Mouse (Mus musculus) embryo, embryonic 10 days (tissue): ENCODE results near the gene Ucma.
A peak's percentile ranks its signal among the peaks of the same experiment; 100 is the strongest.
"Not testable (repeated sequence)": the region's sequence is repeated elsewhere in the genome, so short reads cannot be mapped to it uniquely, and the experiment has no call there.

Experiments
- DNase-seq: peaks from one replicate; pipeline ENCODE4 v3.0.0-alpha.2; 2015; ENCODE audit warnings: low spot score

Ucma gene

DNA sequence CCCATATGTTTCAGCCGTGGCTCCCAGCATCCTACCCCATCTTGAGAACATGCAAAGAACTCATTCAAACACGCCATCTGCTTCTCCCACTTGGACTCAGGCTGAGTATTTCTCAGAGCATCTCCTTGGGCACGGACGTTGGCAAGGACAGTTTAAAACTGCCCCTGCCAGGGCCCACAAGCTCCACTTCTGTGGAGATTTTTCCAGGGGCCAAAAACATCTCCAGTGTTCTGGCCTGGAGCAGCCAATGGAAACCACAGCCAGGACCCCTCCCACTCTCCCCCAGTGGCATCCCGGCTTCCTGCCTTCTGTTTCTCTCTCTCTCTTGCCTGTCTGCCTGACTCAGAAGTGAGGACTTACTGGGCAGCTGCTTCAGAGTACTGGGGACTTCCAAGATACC, at the start of gene Ucma:
Gene Ucma, plus strand, starts transcription at position 316 of the 400 bp plus-strand sequence.
- DNase-seq: no peak

DNA sequence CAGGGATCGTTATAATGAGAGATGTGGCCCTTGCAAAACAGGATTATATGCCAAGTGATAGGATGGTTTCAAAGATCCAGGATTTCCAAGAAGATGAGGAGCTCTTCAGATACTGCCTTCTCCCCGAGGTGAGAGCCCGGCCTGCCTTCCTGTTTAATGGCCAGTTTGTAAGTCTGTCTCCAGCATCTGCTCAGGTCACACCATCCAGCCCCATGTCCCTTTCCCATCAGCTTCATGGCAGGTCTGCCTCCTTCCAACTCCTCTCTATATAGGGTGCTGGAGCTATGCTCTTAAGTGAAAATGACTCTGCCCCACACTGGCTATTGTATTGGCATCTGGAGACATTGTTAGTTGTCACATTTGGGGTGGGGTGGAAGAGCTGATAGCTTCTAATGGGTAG, 48.5 kb upstream of the Ucma start:
- no peak for DNase-seq

GRCm38 (mm10) chr2:4929230-4929629, 46.7 kb upstream of the Ucma start:
- DNase-seq: no peak

GRCm38 (mm10) chr2:4934516-4934915, 41.4 kb upstream of the Ucma start:
- no peak for DNase-seq

- no peak for DNase-seq
Observed at GRCm38 (mm10) chr2:4937931-4938330, 38.0 kb upstream of the Ucma start.

DNA sequence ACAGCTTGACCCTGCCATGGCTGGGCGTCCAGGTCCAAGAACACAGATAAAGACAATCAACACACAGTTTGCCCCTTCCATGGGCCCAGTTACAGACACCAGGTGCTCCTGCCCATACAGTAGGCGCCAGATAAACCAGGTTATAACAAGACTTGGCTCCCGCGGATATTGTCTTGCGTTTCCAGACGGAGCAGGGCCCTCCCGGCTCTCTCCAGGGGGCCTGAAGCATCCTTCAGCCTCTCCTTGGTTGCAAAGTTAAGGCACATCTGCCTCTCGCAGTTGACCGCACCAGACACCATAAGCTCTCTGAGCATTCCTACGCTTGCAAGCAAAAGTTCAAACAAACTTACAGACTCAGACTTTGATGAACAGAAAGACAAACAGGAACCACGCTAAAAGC, 35.1 kb upstream of the Ucma start:
- no peak for DNase-seq

DNA sequence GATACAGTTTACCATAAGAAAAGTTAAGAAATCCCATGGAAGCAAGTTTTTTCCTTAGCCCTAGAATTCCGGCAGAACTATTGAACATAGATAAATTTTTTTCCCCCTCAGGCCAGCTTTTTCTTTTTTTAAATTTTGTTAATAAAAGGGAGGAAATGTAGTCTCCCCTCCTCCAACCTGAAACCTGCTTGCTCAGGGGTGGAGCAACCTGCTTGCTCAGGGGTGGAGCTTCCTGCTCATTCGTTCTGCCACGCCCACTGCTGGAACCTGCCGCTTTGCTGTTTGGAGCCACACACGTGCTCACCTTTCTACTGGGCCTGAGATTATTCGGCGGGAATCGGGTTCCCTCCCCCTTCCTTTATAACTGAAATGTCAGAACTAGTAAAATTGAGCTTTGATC, 26.2 kb upstream of the Ucma start:
- not testable (repeated sequence) for DNase-seq

GRCm38 (mm10) chr2:4950986-4951385, 24.9 kb upstream of the Ucma start:
- DNase-seq: no peak

DNA sequence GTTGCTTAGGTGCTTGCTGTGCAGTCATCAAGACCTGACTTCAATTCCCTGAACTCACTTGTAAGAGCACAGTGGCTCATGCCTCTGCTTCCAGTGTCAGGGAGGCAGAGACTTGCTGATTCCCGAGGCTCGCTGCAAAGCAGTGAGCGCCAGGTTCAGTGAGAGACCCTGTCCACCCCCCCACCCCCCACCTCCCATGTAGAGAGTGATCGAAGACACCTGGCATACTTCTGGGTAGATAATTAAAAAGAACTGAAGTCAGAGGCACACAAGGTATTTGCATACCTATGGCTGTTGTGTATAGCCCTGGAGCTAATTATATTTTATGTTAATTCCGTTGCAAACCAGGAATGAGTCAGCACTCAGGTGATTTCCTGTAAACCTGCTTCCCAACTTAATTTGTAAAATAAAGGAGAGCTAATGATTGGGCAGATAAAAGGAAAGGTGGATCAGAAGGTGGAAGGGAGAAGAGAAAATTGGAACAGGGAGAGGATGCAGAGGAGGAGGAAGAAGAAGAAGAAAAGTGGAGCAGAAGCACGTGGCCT, 21.6 kb upstream of the Ucma start:
- no peak for DNase-seq

DNA sequence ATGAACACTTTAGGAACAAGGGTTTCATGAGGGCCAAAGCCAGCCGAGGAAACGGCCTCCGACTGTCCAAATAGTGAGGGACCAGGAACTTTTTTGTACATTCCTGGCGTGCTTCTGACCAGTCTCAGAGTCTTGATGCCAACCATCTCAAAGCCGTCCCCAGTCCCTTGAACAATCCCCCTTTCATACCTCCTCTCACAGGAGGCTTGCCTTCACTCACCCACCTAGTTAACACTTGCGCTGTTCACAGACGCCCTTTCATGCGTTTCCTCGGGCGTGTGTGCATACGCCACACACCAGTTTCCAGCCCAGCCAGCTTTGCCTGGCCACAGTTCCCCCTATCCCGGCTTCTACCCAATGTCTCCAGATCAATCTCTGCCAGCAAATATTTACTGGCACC, 17.9 kb upstream of the Ucma start:
- DNase-seq: no peak

DNA sequence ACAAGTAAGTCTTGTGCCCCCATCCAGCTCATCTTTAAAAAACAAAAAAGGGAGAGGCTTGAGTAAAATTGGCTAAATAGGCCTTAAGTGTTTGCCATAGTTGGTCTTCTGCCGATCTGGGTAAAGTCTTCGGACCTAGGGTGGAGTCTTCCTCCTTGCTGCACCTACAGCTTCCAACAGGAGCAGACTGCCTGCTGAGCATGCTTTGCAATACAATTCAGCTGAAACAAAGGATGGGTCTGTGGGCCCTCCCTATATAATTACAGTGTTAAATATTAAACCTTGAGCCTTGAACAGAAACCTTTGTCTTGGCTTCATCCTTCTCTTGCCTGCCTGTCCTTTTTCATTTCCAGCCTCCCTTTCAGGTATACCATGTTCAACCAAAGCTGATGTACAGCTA, 8.1 kb upstream of the Ucma start:
- no peak for DNase-seq

DNA sequence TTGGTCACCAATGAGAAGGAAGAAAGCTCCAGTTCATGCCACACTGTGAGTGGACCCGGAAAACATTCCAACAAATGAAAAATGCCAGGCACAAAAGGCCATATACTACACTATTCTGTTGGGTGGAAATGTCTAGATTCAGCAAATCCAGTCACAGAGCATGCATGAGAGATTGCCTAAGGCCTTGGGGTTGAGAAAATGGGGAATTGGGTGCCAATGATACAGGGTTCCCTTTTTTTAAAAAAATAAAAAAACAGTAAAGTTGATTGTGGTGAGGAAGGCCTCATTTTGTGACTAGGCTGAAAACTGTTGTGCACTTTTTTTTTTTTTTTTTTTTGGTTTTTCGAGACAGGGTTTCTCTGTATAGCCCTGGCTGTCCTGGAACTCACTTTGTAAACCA, 6.8 kb upstream of the Ucma start:
- no peak for DNase-seq

- peak; percentile 34 for DNase-seq
Observed at GRCm38 (mm10) chr2:4978091-4978490, 2.2 kb downstream of the Ucma start.

DNA sequence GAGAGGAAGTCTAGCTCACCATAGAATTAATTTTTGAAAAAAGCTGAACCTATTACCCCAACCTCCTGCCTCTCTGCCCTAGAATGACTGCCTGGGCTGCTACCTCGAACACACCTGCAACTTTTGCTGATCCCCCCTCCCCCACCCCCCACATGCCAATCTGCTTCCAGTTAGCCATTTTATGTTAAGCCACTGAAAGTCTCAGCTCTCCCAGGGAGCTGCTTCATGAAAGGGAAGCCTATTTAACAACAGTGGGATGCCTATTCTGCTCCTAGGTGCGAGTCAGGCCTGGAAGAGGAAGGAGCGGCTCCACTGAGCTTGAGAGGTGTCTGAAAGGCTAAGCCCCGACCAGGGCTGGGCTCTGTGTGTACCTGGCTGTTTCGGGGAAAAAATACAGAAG, 8.1 kb downstream of the Ucma start:
- no peak for DNase-seq

DNA sequence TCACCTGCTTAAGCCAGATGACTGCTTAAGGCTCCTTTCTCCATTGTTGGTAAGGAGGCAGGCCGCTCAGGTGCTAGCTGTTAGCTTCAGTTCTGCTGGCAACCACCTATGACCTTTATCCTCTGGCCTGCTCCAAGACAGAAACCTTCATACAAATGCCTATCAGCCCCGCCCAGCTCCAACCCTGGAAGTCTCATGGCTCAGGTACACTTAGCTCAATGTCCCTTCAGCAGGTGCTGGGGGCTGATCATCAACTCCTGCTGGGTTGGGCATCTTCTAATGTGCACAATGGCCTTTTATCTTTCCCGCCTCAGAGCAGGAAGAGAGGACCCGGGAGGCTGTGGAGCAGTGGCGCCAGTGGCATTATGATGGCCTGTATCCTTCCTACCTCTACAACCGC, 9.1 kb downstream of the Ucma start:
- DNase-seq: no peak

- DNase-seq: no peak
Observed at GRCm38 (mm10) chr2:4986798-4987197, 10.9 kb downstream of the Ucma start.

DNA sequence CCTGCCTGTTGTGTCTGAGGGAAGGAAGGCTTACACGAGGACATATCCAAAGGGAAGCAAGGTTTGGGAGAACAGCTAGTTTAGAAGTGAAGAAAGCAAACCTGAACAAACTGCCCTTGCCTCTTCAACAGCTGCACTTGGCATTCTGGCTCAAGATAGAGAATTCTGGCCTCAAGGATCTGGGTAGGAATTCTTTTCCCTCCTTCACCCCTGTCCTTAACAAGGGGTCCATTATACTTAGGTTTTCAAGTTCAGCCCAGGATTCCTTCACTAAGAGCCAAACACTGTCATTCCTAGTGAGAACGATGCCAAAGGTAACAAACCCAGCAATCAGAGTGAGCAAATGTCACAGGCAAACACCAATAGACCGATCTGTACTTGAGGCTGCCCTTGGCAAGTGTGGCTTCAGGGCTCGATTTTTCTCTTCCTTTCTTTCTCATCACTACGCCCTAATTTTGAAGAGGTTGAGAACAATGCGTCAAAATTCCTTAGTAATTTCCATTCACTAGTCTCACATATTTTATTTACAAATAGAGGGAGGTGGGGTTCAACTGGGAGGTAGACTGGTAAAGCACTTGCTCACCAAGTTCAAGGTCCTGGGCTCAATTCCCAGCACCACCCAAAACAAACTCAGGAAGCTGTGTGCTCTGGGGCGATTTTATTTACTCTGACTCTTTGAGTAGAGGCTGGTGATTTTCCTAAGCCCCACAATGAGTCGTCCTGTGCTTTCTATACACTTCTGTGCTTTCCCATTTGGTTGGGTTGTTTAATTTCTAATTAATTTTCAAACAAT, 11.7 kb downstream of the Ucma start:
- DNase-seq: no peak

DNA sequence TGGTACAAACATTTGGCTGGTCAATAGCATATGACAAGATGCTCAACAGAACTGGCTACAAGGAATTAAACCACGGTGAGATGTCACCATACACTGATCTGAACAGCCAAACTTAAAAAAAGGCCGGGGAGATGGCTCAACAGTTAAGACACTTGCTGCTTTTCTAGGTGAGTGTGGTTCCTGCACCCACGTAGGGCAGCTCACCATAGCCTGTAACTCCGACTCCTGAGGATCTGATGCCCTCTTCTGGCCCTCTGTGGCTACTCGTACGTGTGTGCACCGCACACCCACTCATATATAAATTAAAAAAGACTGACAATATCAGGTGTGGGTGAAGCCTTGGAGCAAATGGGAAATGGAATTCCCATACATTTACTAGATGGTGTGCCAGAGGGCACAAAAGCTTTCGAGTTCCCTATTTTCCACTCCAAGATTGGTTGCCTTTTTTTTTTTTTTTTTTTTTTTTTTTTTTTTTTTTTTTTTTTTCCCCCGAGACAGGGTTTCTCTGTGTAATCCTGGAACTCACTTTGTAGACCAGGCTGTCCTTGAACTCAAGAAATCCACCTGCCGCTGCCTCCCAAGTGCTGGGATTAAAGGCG, 13.0 kb downstream of the Ucma start:
- peak; percentile 46 for DNase-seq

GRCm38 (mm10) chr2:4993584-4993983, 17.7 kb downstream of the Ucma start:
- DNase-seq: no peak

DNA sequence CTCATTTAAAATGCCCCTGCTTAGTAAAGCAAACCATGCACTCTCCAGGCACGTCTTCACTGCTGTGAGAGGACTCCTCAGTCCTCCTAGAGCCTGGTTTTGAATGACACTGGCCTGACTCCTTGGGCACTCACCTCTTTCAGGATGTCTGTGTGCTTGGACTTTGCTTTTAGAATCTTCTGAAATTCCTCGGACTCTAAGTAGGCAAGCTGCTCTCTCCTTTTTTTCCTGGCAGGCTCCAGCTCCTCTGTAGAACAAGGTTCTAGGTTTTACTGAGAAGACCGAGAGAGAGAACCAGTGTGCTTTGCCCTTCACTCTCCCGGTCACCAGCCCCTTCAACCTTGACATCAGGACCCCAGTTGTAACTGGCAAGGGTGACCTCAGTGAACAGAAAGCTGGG, 18.5 kb downstream of the Ucma start:
- no peak for DNase-seq

DNA sequence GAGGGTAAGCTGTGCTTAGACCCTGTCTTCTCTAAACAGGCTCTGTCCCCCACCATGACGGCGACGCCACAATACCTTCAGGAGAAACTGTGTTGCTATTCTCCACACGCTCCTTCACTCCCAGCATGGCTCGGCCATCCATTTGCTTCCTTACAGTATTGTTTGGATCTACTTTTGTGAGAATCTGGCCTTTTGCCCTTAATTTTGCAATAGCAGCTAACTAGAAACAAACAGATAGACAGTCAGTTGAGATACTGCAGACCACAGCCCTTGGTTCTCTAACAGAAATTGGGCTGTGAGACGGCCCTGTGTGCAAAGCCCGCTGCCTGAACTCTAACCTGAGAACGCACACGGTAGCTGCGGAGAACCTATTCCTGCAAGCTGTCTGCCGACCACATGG, 19.7 kb downstream of the Ucma start:
- no peak for DNase-seq

- no peak for DNase-seq
Observed at GRCm38 (mm10) chr2:4996421-4996824, 20.5 kb downstream of the Ucma start.

- no peak for DNase-seq
Observed at GRCm38 (mm10) chr2:4998905-4999304, 23.0 kb downstream of the Ucma start.

DNA sequence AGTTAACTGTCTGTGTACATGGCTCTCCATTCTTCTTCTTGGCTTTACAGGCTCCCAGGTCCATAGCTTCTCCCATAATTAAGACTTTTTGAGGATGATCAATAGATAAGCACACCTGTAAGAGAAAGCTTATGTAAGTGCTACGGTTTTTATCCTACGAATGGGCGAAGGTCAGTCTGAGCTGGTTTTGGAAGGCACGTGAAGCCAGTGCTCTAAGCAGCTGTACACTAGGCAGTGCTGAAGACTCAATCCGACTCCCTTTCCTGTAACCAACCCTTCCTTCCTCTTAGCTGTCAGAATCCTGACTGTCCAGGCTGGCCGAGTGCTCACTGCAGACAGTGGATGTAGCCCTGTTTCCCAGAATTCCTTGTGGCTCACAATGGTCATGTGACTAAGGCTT, 25.3 kb downstream of the Ucma start:
- DNase-seq: no peak
